Mouse (Mus musculus): ENCODE measurements at regions not wholly inside any gene's neighbourhood (a gene's known extent, or its start where the extent isn't known, plus 50 kb on each side); places are given as distances from the start of the nearest gene placed in this dataset.
"Not testable (repeated sequence)": the region's sequence is repeated elsewhere in the genome, so short reads cannot be mapped to it uniquely, and the experiment has no call there.

DNA sequence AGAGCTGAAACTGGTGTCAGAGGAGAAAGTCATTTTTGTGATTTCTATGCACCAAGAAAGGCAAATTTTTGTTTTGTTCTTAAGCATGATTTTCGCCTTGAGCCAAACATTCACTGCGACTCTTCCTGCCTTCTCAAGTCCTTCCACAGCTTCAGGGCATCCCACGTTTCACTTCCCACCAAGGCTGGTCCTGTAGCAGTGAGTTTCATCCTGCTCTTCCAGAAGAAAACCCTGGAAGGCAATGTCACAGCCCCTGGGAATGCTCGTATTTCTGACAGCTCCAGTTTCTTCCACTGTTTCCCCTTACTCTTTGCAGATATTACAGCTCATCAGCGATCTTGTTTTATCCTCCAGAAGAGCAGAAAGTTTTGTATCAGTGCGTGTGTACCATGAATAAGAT, 177.2 kb downstream of the Enc1 start:
- no peak for DNase-seq (ENCODE audit: low spot score in 2 of 2)
- intact Hi-C loops (cut with DNase I) = no loop called here

DNA sequence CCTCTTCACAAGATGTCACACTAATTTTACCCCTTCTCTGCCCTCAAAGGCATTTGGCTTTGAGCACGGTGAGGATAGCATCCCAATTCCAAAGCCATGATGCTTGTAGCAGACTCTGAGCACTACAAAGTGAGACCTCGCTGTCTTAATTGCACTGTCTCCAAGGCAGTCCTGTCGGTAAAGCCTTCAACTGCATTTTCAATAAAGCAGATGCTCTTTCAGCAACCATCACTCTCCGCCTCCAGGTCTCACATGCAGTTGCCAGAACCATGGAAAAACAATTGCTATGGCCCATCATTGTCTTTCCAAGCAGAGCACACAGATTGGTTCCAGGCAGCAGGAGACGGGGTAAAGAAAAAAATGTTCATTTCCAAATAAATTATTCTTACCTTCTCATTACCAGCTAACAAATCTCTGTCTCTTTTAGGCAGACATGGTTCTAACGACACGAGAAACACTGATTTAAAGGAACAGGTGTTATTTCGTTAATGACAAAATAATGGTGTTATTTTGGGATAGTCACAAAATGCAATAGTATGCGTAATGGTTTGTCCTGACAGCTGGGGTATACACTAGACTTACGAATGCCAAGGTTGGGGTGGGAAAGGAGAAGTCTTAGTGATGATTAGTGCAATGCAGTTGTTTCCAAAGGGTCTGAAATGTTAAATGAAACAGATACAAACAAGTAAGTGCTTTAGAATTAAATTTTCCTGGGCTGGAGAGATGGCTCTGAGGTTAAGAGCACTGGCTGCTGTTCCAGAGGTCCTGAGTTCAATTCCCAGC, 175.2 kb downstream of the Enc1 start:
- intact Hi-C loops (cut with DNase I) = no loop called here
- no peak for DNase-seq (ENCODE audit: low spot score in 2 of 2)

DNA sequence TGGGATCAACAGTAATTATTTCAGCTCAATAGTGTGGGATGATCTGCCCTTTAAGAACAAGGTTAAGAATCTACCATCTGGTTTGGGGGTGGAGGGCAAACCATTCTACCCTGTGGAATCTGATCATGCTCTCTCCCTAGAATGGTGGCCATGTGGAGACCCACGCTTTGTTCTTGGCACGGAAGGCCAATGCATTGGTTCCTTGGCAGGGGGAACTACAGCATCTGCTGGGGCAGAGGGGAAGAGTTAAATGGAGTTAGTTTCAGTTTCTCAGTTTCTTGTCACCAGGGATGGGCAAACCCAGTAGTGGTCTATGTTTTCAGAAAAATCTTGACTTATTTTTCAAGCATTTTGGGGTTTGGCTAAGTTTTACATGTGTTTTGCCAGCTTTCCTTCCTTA, 174.5 kb downstream of the Enc1 start:
- intact Hi-C loops (cut with DNase I) = no loop called here
- no peak for DNase-seq (ENCODE audit: low spot score in 2 of 2)

DNA sequence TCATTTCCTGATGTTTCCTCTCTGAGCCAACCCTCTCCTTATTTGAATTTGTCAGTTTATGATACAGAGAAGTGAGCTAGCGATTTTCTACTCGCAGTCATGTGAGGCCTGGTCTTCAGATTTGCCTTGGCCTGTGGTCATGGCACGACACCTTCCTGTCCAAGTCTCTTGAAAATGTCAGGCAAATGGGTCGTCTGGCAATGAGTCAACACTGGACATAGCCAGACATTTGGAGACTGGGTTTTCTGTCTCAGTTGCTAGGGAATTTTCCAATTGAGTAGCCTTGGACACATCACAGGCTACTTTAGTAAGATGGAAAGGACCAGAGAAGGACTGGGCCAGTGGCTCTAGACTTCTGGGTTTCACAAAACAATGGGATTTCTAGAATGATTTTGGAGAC, 171.2 kb downstream of the Enc1 start:
- no peak for DNase-seq (ENCODE audit: low spot score in 2 of 2)
- intact Hi-C loops (cut with DNase I) = no loop called here

DNA sequence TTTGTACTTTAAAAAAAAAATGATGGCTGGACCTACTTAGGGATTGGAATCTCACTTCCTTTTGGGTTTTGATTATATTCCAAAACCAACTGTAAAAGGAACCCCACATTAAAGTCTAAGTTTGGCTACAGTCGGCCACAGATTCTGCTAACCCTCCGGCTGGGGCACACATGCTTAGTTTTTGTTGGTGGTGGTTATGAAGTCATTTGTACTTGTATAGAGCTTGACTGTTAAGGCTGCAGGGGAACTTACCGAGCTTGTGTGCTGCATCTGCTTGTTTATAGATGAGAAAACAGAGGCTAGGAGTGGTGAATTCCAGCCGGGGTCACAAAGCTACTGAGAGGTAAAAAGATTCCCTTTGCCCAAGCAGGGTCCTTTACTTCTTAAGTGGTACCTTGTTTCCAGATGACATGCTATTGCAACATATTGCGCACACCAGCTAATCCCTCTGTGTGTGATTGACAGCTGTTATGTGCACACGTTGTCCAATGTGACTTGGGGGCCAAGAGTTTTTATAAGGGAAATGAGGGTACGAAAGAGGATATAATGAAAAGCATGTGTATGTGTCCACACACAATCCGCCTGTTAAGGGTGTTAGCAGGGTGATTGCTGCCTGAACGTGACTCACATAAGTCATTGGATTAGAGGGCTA, 169.8 kb downstream of the Enc1 start:
- no peak for DNase-seq (ENCODE audit: low spot score in 2 of 2)
- intact Hi-C loops (cut with DNase I) = no loop called here

DNA sequence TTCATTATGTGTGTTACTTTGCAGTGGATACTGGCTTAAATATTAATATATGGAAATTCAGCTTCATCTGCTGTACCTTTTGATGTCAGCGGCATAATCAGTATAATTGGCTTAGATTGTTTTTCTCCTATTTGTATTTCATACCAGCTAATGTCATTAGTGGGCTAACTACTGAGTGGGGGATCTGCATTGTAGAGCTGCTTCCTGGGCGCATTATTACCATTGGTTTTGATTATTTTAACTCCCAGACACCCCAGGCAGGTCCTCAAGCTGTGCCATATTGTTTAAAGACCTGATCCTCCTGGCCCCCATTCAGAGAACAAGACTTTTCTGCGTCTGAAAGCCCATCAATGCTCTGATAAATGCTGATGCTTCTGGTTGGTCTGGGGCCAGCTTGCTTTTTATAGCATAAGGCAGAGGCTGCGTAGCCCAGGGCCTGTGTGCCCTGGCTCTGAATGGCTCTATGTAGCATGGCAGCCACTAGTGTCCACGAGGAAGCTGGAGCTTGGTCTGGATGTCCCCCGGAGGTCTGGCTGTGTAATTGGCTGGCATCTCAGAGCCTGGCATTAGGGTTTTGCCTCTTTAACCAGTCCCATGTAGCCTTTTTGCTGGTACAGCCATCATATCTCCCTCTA, 169.1 kb downstream of the Enc1 start:
- intact Hi-C loops (cut with DNase I) = no loop called here
- no peak for DNase-seq (ENCODE audit: low spot score in 2 of 2)

DNA sequence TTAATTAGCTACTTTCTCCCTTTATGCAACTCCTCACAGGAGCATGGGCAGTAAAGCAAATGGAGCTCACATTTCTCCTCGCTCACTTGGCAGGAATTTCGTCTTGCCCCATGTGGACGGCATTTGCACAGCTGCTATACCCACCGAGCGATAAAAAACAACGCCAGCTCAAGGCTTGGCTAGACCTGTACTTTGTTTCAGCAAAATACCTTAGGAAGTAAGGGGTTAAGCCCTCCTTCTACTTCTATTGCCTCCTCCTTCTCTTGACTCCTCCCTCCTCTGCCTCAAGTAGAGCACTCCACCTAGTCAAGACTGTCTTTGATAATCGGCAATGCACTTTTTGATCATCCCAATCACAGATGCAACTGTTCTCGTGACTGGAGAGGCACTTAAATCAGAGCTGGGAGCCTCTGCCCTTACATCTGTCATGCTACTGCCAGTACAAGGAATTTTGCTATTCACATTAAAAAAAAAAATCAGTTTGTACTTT, 168.4 kb downstream of the Enc1 start:
- no peak for DNase-seq (ENCODE audit: low spot score in 2 of 2)
- intact Hi-C loops (cut with DNase I) = no loop called here

DNA sequence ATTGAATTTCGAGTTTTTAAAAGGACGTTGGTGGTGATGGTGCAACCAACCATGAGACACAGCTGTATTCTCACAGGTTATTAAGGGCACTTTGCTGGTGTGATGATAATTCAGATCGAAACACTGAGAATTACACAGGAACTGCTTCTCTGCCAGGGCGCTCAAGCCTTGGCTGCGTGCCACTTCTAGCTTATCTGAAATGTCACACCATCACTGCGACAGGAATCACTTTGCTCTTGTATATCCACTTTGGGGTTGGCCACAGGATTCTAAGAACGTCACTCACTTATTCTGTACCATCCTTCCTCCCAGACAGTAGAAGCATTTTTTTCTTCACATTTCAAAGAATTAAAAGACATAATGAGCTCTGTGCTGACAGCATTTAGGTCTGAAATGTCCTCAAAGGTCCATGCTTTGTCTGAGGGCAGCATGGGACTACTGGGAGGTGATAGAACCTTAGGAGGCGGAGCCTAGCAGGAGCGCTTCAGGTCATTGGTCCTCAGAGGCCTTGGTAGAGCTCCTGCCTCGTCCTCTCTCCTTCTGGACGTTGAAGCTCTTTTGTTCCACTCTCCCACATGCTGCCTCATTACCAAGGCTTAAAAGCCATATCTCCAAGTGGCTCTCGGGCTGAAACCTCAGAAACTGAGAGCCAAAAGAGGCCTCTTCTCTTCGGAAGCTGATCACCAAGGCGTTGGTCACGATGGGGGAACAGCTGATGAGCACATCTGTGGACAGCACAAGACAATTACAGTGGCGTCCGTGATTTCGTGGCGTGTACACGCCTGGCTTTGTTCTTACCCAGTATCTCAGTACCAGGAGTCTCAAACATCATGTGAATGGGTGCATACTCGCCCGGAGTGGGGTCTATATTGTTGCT, 167.7 kb downstream of the Enc1 start:
- peak in 1 of 2 experiments; percentile 34 for DNase-seq (ENCODE audit: low spot score in 2 of 2)
- intact Hi-C loops (cut with DNase I) = no loop called here

DNA sequence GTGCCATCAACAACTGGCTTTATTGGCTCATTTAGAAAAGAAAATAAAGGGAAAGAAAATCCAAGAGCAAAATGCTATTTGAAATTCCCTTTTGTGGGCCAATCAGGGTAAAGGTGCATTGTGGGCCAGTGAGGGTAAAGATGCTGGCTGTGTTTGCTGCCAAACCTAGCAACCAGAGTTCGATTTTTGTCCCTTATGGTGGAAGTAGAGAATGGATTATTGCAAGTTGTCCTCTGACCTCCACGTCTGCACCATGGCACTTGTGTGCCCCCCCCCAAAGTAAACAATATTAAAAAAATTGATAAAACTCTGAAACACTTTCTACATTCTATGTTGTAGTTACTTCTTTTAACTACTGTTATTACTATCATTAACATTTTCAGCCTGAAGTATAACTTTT, 166.9 kb downstream of the Enc1 start:
- DNase-seq (ENCODE audit: low spot score in 2 of 2) = no peak
- intact Hi-C loops (cut with DNase I) = no loop called here

DNA sequence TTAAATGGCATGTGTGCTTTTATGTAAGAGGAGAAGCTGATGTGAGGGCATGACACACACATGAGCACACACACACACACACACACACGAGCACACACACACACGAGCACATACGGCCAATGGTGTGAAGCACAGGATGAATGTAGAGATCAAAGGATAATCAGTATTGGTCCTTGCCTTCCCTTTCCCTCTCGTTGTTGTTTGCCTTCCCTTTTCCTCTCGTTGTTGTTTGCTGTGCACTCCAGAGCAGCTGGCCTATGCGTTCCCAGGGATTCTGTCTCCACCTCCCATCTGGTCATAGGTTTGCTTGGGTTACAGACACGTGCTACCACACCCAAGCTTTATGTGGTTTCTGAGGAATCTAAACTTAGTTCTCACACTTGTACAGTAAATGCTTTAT, 165.8 kb downstream of the Enc1 start:
- DNase-seq (ENCODE audit: low spot score in 2 of 2) = peak in 1 of 2 experiments; percentile 43
- intact Hi-C loops (cut with DNase I) = no loop called here

DNA sequence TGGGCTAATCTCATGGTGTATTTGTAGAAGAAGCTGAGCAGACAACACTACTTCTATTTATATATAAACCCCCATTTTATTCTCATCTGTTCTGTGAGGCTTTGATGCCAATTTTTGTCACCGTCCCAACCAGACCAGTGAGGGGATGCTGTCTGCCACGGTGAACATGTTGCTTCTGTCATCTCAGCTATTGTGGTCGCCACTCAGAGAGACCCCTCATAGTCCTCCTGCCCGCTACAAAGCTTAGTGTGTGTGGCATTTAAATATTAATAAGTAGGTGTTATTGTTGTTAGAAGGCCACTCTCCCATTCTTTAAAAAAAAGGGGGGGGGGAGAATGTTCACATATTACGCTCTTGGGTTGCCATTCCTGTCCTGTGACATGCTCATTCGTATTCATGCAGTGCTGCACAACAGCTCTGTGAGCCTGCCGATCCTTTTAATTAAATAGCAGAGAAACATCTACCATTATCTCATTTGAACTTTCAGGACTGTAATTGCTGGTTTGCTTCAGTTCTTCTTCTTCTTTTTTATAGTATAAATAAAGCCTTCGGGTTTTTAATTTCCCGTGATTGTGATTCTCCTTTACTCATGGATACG, 161.4 kb downstream of the Enc1 start:
- intact Hi-C loops (cut with DNase I) = no loop called here
- DNase-seq (ENCODE audit: low spot score in 2 of 2) = no peak

DNA sequence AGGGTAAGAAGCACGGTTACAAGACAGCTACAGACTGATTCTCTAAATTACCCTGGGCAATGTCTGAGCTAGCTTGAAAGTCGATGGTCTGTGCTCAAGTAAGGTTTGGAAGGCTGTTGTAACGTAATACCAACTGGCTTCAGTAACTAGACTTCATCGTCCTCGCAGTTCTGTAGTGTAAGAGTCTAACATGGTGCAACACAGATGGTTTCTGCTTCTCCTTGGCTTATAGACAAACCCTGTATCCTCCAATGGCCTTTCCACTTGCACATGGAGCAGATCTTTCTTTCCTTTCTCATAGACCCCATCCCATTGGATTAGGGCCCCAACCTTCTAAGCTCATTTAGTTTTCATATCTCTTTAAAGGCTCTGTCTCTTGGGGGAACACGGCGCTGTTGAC, 160.7 kb downstream of the Enc1 start:
- no peak for DNase-seq (ENCODE audit: low spot score in 2 of 2)
- intact Hi-C loops (cut with DNase I) = no loop called here

DNA sequence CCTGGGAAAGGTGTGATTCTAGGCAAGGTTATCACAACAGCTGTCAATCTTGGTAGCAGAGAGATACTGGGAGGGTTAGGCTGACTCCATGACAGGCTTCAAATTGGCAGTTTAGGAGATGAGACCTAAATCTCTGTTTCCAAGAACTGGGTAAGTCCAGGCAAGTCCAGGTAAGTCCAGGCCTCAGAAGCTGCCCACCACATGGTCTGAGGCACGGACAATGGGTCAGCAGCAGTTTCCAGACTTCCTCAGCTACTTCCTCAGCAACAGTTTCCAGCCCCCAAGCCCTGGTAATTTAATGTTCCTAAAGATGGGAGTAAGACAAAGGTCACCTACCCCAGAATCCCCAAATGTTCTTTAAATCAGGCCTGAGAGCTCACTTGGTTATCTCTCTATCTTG, 157.1 kb downstream of the Enc1 start:
- intact Hi-C loops (cut with DNase I) = loop anchor here (10.0 kb wide), 1 partner anchor 537 kb away; no protein-coding TSS in a partner anchor
- DNase-seq (ENCODE audit: low spot score in 2 of 2) = no peak

DNA sequence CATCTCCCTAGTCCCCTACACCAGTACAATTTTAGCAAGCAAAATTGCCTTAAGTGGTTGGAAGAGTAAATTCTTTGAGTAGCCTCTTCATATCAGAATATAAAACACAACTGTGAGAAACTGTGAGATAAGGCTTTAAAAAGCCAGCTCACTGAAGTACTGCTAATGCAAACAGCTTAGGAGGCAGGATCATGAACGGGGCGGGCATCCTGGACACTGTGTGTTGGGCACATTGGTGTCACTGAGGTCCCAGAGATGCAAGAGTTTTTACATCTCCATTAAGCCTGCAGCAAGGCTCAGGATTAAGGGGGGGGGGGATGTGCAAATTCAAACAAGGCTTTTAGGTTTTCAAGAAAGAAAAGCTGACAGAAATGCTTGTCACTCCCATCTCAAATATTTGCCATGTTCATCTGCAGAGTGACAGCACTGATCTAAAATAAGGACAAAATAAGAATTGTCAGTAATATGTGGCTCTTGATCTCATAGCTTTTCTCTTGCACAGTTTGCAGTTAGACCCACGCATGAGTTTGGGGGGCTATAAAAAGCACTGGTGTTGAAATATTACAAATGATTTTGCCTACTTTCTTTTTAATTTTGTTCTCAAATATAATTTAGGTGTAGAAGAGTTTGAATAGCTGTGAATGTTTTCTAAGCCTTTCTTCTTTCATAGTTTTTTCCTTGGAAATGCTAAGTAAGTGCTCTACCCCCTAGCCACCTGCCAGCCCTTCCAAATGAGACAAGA, 156.2 kb downstream of the Enc1 start:
- intact Hi-C loops (cut with DNase I) = loop anchor here (10.0 kb wide), 1 partner anchor 538 kb away; no protein-coding TSS in a partner anchor
- DNase-seq (ENCODE audit: low spot score in 2 of 2) = no peak

DNA sequence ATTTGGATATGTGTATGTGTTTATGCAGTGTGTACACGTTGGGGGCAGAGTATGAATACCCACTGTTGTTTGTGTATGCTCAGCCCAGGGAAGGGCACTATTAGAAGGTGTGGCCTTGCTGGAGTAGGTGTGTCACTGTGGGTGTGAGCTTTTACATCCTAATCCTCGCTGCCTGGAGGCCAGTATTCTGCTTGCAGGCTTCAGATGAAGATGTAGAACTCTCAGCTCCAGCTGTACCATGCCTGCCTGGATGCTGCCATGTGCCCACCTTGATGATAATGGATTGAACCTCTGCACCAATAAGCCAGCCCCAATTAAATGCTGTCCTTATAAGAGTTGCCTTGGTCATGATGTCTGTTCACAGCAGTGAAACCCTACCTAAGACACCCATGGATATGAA, 155.4 kb downstream of the Enc1 start:
- intact Hi-C loops (cut with DNase I) = loop anchor here (10.0 kb wide), 1 partner anchor 539 kb away; no protein-coding TSS in a partner anchor
- not testable (repeated sequence) for DNase-seq (ENCODE audit: low spot score in 2 of 2)

DNA sequence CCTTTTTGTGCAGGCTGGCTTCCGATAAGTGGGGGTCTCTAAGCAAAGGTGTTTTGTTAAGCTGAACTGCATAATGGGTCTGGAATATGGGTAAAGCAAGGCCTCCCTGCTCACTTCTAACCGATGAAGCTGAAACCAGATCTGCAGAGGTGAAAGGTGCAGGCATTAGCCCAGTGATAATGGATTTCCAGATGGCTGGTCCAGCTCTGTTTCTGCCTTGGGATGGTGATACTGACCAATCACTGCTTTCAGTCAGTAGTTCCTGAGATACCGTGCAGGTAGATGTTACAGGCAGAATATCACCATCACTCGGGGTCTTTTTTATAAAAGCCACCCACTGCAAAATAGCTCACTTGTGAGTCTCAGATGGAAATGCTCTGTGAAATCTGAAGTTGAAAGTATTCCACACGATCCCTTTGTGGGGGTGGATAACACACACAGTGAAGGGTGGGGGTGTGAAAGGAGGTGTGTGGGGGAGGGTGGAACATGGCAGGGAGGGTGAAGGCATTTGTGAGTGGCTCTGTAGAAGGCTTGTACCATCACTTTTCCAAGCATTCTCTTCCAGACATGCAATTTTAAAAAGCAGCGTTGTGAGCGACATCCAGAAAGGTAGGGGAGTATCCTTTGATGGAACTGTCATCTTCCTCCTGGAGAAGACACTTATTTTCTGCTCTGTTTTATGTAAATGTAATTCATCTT, 154.0 kb downstream of the Enc1 start:
- intact Hi-C loops (cut with DNase I) = loop anchor here (5.0 to 10.0 kb wide), 2 partner anchors 143 to 540 kb away; no protein-coding TSS in a partner anchor
- peak in 1 of 2 experiments; percentile 37 for DNase-seq (ENCODE audit: low spot score in 2 of 2)

DNA sequence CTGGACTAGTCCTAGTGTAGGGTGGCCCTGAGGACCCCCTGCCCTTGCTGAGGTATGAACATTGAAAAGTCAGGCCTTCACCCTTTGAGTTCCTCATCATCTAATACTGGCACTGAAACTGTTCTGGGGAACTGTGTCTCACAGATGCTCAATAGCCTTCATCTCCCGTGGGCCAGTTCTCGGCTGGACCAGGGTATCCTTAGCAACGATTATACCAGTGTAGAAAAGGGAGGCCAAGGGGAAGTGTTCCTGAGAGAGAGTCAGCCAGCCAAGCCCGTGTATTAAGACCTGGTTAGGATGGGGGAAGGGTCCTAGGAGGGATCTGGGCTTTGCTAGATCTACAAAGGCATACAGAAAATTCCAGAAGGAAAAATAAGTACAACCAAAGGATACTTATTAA, 153.2 kb downstream of the Enc1 start:
- DNase-seq (ENCODE audit: low spot score in 2 of 2) = no peak
- intact Hi-C loops (cut with DNase I) = loop anchor here (5.0 to 10.0 kb wide), 2 partner anchors 142 to 541 kb away; no protein-coding TSS in a partner anchor

DNA sequence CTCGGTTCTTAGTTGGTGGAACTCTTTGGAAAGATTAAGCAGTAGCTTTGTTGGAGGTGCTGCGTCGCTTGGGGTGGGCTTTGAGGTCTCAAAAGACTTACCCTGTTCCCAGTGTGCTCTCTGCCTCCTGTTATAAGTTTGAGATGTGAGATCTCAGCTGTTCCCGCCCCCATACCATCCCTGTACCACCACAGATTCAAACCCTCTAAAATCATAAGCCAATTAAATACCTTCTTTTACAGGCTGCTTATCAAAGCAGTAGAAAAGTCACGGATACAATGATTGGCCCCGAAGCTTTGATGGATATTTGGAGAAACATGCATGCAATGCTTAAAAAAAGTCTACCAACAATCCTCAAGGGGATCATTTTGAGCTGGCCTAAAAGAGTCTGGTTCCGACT, 152.6 kb downstream of the Enc1 start:
- intact Hi-C loops (cut with DNase I) = loop anchor here (5.0 to 10.0 kb wide), 2 partner anchors 141 to 541 kb away; no protein-coding TSS in a partner anchor

More for the DNA sequence above, 152.6 kb downstream of the Enc1 start:
- DNase-seq (ENCODE audit: low spot score in 2 of 2) = peak in 1 of 2 experiments; percentile 65
